Mouse (Mus musculus): ENCODE measurements around the gene Cacna1b.

Gene Cacna1b

DNA sequence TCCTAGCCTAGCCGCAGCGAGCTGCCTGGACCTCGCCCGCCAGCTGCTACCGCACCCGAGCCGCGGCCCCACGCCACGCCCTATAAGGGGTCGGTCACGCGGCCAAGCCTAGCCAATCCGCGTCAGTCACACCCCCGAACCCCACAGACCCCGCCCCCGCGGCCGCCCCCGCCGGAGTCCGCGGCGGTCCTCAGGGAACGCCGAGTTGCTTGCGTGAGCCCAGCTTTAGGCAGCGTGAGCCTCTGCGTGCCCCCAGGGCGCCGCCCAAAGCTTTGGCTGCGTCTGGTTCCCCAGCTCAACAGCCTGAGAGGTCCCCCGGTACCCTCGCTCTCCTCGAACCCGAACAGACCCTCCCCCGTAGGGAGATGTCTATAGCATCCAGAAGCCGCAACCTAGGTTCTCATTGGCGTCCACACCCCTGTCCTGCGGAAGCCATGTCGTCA, at the start of gene Cacna1b:
Gene Cacna1b (minus strand): TSS at position 38 of the 443 bp plus-strand sequence.
- peak; percentile 88 for DNase-seq (ENCODE audit: low spot score)

DNA sequence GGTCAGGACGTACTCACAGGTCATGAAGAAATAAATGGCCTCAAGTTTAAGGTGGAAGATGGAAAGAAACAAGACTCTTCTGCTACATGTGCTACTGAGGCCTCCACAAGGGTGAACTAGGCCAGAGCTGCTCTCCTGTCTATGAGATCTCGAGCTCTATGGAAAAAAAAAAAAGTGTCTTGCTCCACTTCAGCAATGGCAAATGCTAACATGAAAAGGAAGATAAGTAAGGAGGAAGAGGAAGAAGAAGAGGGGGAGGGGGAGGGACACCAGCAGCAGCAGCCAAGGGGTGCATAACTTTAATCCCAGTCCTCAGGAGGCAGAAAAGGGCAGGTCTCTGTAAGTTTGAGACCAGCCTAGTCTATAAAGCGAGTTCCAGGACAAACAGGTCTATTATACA, 46.8 kb upstream of the Cacna1b start:
- DNase-seq (ENCODE audit: low spot score) = no peak

DNA sequence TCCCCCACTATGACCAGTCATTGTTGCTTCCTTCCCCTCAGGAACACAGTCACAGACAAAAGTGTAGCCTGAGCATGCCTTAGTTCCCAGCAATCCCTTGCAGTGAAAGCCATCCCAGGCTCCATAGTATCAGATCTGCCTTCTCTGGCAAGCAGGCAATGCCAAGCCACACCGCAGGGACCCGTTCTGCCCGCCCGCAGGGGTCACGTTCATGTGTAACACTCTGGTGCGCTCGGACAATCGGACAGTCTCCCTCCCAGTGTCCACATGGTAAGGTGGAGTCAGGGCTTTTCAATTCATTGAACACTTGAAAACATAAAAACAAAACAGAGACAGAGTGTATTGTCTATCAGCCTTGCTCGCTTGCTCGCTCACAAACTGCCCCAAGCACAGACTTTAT, 44.7 kb upstream of the Cacna1b start:
- no peak for DNase-seq (ENCODE audit: low spot score)

GRCm38 (mm10) chr2:24807036-24807435, 44.1 kb upstream of the Cacna1b start:
- DNase-seq (ENCODE audit: low spot score) = no peak

GRCm38 (mm10) chr2:24806143-24806542, 43.2 kb upstream of the Cacna1b start:
- DNase-seq (ENCODE audit: low spot score) = no peak

DNA sequence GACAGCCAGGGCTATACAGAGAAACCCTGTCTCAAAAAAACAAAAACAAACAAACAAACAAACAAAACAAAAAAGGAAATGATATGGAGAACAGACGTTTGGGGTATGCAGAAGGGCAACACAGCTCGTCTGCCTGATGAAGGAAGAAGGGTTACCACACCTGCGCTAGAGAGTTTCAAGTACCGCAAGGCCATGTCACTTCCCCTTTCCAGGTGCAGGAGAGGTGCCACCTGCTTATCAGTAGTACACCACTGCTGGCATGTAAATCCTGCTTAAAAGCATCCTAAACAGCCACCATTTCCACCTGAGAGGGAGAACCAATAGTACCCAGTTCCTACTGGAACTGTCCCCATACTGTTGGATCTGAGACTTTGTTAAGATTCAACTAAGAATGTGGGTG, 42.7 kb upstream of the Cacna1b start:
- no peak for DNase-seq (ENCODE audit: low spot score)

- no peak for DNase-seq (ENCODE audit: low spot score)
Observed at GRCm38 (mm10) chr2:24796833-24797457, 34.0 kb upstream of the Cacna1b start.

GRCm38 (mm10) chr2:24787250-24787649, 24.3 kb upstream of the Cacna1b start:
- no peak for DNase-seq (ENCODE audit: low spot score)

DNA sequence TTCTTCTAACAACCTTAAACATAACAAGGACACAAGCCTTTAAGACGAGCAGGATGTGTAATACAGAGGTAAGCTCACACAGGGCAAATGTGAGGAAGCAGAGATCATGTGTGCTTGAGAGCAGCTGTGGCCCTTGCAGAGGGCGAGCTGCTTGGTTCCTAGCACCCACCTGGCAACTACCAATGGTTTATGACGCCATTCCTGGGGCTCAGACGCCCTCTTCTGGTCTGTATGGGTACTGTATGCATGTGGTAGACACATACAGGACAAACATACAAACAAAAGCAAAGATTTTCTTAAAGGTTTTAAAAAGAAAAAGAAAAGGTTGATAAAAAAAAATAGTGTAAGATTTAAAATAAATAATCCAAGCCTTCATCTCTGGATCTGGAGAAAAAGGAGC, 18.3 kb upstream of the Cacna1b start:
- no peak for DNase-seq (ENCODE audit: low spot score)

GRCm38 (mm10) chr2:24776831-24777230, 13.9 kb upstream of the Cacna1b start:
- DNase-seq (ENCODE audit: low spot score) = no peak

DNA sequence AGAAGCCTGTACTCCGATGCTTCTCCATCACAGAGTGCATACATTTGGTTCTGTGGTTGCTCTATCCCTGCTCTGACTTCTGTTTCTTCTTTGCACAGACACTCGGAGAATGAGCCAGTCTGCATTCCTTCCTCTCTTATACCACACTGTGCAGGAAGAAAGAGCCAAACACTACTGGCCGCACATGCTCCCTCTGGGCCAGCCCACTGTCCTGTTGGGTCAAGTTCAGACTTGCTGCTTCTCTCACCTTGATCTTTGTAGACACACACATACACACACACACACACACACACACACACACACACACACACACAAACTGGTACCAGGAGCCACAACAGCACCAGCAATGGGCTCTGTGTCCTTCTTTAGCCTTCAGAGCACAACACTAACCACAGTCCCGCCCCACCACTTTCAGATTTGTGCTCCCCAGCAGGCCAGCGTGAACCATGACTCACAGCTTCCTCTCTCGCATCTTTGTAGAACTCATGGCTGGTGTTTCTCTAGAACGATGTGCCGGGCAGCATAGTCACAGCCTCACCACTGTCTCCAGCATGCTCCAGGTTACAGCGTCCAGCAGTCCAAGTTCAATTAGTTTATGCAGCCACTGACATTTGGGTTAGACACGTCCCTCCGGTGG, 13.1 kb upstream of the Cacna1b start:
- DNase-seq (ENCODE audit: low spot score) = no peak

GRCm38 (mm10) chr2:24774832-24775231, 11.9 kb upstream of the Cacna1b start:
- peak; percentile 27 for DNase-seq (ENCODE audit: low spot score)

DNA sequence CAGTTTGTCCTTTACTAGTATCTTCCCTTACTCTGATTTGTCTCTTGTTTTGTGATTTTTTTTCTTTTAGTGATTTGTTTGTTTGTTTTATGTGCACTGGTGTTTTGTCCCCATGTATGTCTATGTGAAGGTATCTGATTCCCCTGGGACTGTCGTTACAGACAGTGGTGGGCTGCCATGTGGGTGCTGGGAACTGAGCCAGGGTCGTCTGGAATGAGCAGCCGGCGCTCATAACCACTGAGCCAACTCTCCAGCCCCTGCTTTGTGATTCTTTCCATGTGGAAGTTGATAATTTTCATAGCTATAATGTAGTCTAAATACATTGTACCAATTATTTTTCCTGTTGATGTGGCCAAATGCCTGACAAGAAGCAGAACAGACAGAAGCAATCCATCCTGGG, 7.9 kb upstream of the Cacna1b start:
- no peak for DNase-seq (ENCODE audit: low spot score)

DNA sequence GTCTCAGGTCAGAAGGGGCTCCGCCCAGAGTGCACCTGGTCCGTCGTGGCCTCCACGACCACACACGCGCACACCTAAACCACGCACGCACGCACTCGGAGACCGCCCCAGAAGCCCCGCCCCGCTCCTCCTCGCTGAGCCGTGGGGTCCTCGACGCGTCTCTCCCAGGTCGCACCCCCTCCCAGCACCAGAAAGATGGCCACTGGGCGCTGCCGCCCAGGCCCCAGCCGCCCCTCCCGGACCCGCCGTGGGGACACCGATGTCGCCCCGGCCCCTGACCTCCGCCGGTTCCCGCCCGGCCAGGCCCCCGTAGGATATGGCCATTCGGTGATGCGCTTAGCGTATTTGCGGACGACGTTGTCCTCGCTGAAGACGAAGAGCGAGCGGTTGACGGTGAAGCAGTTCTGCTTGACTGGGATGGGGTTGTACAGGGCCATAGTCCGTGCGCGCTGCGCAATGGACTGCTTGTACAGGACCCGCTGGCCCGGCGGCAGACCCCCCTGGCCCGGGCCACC, 449 bp downstream of the Cacna1b start:
- peak; percentile 49 for DNase-seq (ENCODE audit: low spot score)

- DNase-seq (ENCODE audit: low spot score) = peak; percentile 89
Observed at GRCm38 (mm10) chr2:24761923-24762445, 968 bp downstream of the Cacna1b start.

DNA sequence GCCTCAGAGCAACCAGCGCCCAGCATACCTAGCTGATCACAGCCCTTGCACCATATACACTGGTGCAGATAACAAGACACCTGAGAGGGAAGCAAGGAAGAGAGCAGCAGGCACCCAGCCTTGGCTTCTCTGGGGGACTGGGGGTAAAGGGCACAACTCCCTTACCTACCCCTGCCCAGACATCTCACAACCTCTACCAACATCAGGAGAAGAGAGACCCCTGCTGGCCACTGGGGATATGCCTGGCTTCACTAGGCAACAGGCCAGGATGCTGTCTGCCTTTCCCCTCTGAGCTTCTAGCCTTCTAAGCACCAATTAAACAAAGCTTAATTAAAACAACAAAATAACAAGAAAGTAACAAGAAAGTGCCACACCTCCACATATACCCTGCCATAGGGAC, 7.7 kb downstream of the Cacna1b start:
- DNase-seq (ENCODE audit: low spot score) = peak; percentile 55

GRCm38 (mm10) chr2:24752599-24752998, 10.4 kb downstream of the Cacna1b start:
- no peak for DNase-seq (ENCODE audit: low spot score)

- no peak for DNase-seq (ENCODE audit: low spot score)
Observed at GRCm38 (mm10) chr2:24750051-24750450, 12.9 kb downstream of the Cacna1b start.

- DNase-seq (ENCODE audit: low spot score) = no peak
Observed at GRCm38 (mm10) chr2:24747878-24748277, 15.1 kb downstream of the Cacna1b start.

DNA sequence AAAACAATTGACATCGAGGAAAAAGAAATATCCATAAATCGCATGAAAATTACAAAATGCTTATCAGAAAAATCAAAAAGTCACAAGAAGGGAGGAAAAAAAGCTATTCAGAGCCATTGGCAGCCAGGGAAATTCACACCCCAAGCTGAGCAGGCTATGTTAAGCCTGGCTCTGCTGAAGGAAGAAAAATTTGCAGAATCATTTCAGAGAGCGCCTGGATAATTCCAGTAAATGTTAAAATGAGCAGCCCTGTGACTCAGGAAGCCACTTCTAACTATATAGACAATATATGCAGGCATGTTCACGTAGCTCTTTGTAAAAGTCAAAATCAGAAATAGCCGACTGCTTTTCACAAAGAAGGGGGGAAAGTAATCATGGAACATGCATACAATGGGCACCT, 23.3 kb downstream of the Cacna1b start:
- no peak for DNase-seq (ENCODE audit: low spot score)

DNA sequence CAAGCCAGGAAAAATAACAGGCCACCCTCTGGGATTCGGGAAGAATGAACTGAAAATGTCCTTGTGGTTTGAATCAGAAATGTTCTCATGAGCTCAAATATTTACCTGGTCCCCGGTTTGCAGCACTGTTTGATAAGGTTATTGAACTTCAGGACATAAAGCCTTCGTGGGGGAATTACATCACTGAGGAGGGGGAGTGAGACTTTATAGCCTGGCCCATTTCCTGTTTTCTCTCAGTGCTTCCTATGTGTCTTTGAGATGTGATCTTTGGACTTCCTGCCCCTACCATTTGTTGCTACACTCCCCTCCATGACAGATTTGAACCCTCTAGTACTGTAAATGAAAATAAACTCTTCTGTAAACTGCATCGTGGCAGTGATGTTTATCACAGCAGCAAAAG, 29.8 kb downstream of the Cacna1b start:
- no peak for DNase-seq (ENCODE audit: low spot score)

GRCm38 (mm10) chr2:24725865-24726264, 37.1 kb downstream of the Cacna1b start:
- no peak for DNase-seq (ENCODE audit: low spot score)

DNA sequence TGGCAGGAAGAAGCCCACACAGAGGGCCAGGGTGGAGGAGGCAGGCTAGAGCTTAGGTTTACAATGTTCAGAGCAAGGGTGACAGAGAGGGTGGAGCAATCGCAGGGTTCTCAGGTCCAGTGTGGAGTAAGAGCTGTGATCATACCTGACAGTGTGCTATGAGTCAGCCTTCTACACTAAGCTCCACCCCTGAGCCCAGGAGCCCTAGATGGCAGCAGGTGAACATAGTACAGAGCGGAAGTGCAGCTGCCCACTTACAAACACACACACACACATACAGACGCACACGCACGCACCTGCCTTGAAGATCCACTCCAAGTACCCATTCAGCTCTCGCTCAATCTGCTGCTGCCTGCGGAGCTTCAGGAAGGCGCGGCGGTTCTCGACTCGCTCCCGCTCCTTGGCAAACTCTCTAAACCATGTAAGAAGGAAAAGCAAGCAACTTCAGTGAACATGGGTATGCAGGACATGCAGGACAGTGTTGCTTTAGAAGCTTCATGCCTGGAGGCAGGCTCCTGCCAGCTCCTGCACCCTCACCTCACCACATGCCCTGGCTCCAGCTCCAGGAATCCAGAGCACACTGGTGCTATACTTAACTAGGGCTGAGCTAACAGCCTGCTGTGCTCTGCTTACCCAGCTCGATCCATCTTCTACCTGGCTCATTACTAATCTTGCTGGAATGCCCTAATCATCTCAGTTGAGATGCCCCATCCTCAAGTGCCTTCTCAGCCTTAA, 43.1 kb downstream of the Cacna1b start:
- no peak for DNase-seq (ENCODE audit: low spot score)
